Mouse (Mus musculus) ES-E14 (cell line): ENCODE results near the gene Synpr. TPM values are rescaled to one million over a fixed set of nuclear protein-coding genes. Genes with fewer than 3 reads are reported as not detected.
"Not testable (repeated sequence)": the region's sequence is repeated elsewhere in the genome, so short reads cannot be mapped to it uniquely, and the experiment has no call there.

ENCODE experiments used
- DNase-seq: peaks from one replicate; pipeline ENCODE4 v3.0.0-alpha.2; 2013; ENCODE audit warnings: low read depth, low spot score
- H3K27ac ChIP-seq: 2 replicates; pipeline ENCODE4 v1.5.1; 2012; ENCODE audit warnings: low read depth, mild to moderate bottlenecking, low read length, moderate library complexity, mixed read lengths; ENCODE audit not compliant: poor library complexity, insufficient read depth, severe bottlenecking
- H3K36me3 ChIP-seq: 2 replicates; pipeline ENCODE4 v1.6.1; 2012; ENCODE audit warnings: mild to moderate bottlenecking, low read length, moderate library complexity, mixed read lengths; ENCODE audit not compliant: control insufficient read depth, poor library complexity, insufficient read depth, severe bottlenecking
- H3K4me1 ChIP-seq, 2 experiments: fragments of 150-350 bp in 1 of 2; sonication (generic) in 1 of 2; 2 replicates each; pipeline ENCODE4 v1.6.1; 2012; ENCODE audit warnings: low read length in 2 of 2, mild to moderate bottlenecking in 1 of 2, mixed read lengths in 1 of 2; ENCODE audit not compliant: control insufficient read depth in 2 of 2, insufficient read depth in 2 of 2, poor library complexity in 1 of 2
- H3K4me3 ChIP-seq, 2 experiments: fragments of 150-350 bp in 1 of 2; sonication (generic) in 1 of 2; 2 replicates each; pipeline ENCODE4 v1.5.1; 2012; ENCODE audit warnings: low read length in 2 of 2, low read depth in 1 of 2, mild to moderate bottlenecking in 1 of 2, mixed read lengths in 1 of 2; ENCODE audit not compliant: insufficient read depth in 1 of 2, poor library complexity in 1 of 2, severe bottlenecking in 1 of 2
- H3K9ac ChIP-seq: 2 replicates; pipeline ENCODE4 v1.6.1; 2012; ENCODE audit warnings: low read depth, mild to moderate bottlenecking, low read length, mixed read lengths; ENCODE audit not compliant: poor library complexity, insufficient read depth, severe bottlenecking
- H3K9me3 ChIP-seq: fragments of 150-350 bp; sonication (generic); 2 replicates; pipeline ENCODE4 v1.6.1; 2012; ENCODE audit warnings: low read depth, mild to moderate bottlenecking, low read length; ENCODE audit not compliant: control insufficient read depth, insufficient read depth
- CHD2 ChIP-seq: IDR thresholded peaks from 2 replicates; pipeline ENCODE4 v1.6.1; 2014; ENCODE audit warnings: mild to moderate bottlenecking, low read depth, low read length, inconsistent platforms
- HCFC1 ChIP-seq: IDR thresholded peaks from 2 replicates; pipeline ENCODE4 v1.6.1; 2012; ENCODE audit warnings: low read length, inconsistent platforms, borderline replicate concordance; ENCODE audit not compliant: insufficient read depth
- MAFK ChIP-seq: IDR thresholded peaks from 2 replicates; pipeline ENCODE4 v1.6.1; 2014; ENCODE audit warnings: mild to moderate bottlenecking, low read depth, low read length, inconsistent platforms; ENCODE audit not compliant: insufficient read depth
- ZC3H11A ChIP-seq: IDR thresholded peaks from 2 replicates; pipeline ENCODE4 v1.6.1; 2012; ENCODE audit warnings: low read depth, mild to moderate bottlenecking, inconsistent platforms, low read length, borderline replicate concordance
- ZNF384 ChIP-seq: IDR thresholded peaks from 2 replicates; pipeline ENCODE4 v1.6.1; 2012; ENCODE audit warnings: low read depth, low read length, inconsistent platforms
- in situ Hi-C, 2 experiments: fragments of 600-800 bp; cut with MboI; formaldehyde crosslinking; loops; one replicate each; pipeline ENCODE4 v1.15.1; 2025; ENCODE audit warnings: low sequenced_read_pairs in 2 of 2, inconsistent platforms in 1 of 2; ENCODE audit not compliant: unreplicated experiment in 2 of 2
- total RNA-seq: library from RNA; depleted of rRNA; stranded (reverse); fragments of 300-350 nt; gene quantifications from 2 replicates; pipeline ENCODE4 v1.2.3, GENCODE M21; 2012

The Synpr gene
- total RNA-seq, 1 experiment = 0.22 TPM

DNA sequence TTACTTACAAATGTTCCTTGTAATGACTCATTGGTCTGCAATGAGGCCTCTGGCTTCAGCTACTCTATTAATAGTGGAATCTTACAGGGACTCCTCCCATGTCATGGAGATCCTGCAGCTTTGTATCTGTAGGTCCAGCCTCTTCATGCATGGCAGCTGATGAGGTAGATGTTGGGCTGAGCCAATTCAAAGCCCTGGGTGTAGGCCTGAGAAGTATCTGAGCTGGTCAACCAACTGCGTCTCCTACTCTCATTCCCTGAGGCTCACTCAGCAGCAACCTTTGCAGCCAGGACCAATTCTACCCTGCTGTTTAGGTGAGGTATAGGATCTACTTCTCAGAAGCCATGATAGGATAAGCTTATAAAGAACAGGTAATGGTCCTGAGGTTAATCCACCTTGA is 32.0 kb upstream of the Synpr start:
- no peak overlapping the region for H3K9ac ChIP-seq
- H3K36me3 ChIP-seq = no peaks in the 10 kb centered on the region
- TF ChIP-seq ZC3H11A (no peak), CHD2 (no peak), HCFC1 (no peak), MAFK (no peak), ZNF384 (no peak)
- H3K4me1 ChIP-seq = peaks cover 0 to 1% of the 10 kb centered on the region in 2 experiments; a peak in 1 of 4 replicates
- H3K4me3 ChIP-seq = no peak overlapping the region
- in situ Hi-C loops = no loop called here
- no peak for DNase-seq
- no peaks in the 10 kb centered on the region for H3K9me3 ChIP-seq
- H3K27ac ChIP-seq = no peak overlapping the region

GRCm38 (mm10) chr14:13254741-13255140 is 29.8 kb upstream of the Synpr start:
- in situ Hi-C loops, H3K4me1 ChIP-seq, H3K36me3 ChIP-seq, H3K4me3 ChIP-seq, H3K27ac ChIP-seq, DNase-seq, H3K9ac ChIP-seq, H3K9me3 ChIP-seq: not testable (repeated sequence)

DNA sequence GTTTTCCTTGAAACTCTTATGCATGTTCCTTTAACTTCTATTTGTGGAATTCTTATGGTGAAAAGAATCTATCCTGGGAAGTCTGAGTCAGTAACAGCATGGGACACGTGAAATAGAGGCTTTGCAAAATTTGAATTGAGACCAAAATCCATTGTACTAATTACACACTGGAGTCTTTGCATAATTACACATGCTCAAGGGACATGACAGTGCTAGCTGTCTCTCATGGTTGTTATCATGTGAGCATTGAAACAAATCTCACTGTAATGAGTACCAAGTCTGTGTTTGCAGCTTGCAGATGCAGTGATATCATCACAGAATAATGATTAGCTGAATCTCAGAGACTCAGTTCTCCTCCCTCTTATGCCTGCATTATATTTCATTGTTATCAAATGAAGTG is 22.2 kb upstream of the Synpr start:
- H3K9me3 ChIP-seq = no peaks in the 10 kb centered on the region
- H3K4me1 ChIP-seq = no peaks in the 10 kb centered on the region
- no peak for DNase-seq
- no peak overlapping the region for H3K9ac ChIP-seq
- TF ChIP-seq ZNF384 (no peak), CHD2 (no peak), MAFK (no peak), HCFC1 (no peak), ZC3H11A (no peak)
- no peak overlapping the region for H3K4me3 ChIP-seq
- in situ Hi-C loops = no loop called here
- H3K36me3 ChIP-seq = no peaks in the 10 kb centered on the region
- no peak overlapping the region for H3K27ac ChIP-seq

DNA sequence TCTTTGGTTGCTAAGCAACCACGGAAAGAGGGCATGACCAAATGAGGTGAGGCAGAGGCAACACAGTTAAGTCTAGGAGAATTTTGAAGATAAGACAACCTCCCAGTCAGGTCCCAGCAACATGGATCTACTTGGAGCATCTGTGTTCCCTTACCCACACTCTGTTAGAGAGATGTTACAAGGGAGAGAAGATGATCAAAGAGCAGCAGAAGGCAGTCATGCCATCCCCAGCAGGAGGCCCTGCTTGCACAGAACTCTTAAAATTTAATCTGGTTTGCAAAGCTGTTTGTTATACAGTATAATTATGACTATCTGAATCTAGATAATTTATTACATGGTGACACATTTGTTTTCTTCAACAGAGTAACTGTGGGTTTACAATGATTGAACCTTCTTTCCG is 18.2 kb upstream of the Synpr start:
- Histone ChIP-seq H3K36me3 (no peaks in the 10 kb centered on the region), H3K9ac (no peak overlapping the region), H3K4me3 (no peak overlapping the region), H3K4me1 (no peaks in the 10 kb centered on the region), H3K9me3 (no peaks in the 10 kb centered on the region), H3K27ac (no peak overlapping the region)
- in situ Hi-C loops = no loop called here
- TF ChIP-seq ZC3H11A (no peak), ZNF384 (no peak), HCFC1 (no peak), MAFK (no peak), CHD2 (no peak)
- DNase-seq = no peak

DNA sequence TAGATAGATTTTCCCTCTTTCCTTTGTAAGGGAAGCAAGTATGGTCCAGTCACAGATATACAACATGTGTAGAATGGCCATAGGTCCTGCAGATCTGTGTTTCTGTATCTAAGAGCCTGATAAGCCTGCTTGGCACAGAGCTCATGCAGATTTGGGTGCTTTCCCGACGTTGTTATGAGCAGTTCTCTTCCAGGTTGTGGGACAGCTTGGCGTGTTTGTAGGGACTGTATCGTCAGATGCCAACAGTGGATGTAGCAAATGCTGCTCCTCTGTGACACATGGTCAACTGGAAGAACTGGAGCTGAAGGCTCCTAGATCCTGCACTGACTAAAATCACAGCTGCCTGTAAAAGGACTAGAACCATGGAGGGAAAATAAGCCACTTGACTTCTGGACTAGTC is 17.4 kb upstream of the Synpr start:
- H3K9ac ChIP-seq = no peak overlapping the region
- TF ChIP-seq HCFC1 (no peak), ZC3H11A (no peak), ZNF384 (no peak), MAFK (no peak), CHD2 (no peak)
- no peak for DNase-seq
- H3K27ac ChIP-seq = no peak overlapping the region
- in situ Hi-C loops = no loop called here
- no peaks in the 10 kb centered on the region for H3K9me3 ChIP-seq
- H3K4me1 ChIP-seq = no peaks in the 10 kb centered on the region
- no peaks in the 10 kb centered on the region for H3K36me3 ChIP-seq
- H3K4me3 ChIP-seq = no peak overlapping the region
